Mouse (Mus musculus) lung, adult 2 months (tissue): ENCODE measurements around the gene Trpv2.

Source experiments
- CTCF ChIP-seq: fragments of 200-500 bp; IDR thresholded peaks from 2 replicates; pipeline ENCODE4 v1.5.1; 2011; ENCODE audit warnings: mild to moderate bottlenecking, low read length, control low read depth; ENCODE audit not compliant: insufficient read depth
- POLR2A ChIP-seq: fragments of 200-500 bp; IDR thresholded peaks from 2 replicates; pipeline ENCODE4 v1.6.1; 2011; ENCODE audit warnings: low read depth, mild to moderate bottlenecking, control low read depth, low read length, borderline replicate concordance; ENCODE audit errors: extremely low read depth

- TF ChIP-seq POLR2A (no peak), CTCF (no peak)
Observed at GRCm38 (mm10) chr11:62598571-62598970, 24.3 kb downstream of the Trpv2 start.
